Mouse (Mus musculus) spleen, postnatal 10 days (tissue): ENCODE measurements around the gene Mup15.
"Not testable (repeated sequence)": the region's sequence is repeated elsewhere in the genome, so short reads cannot be mapped to it uniquely, and the experiment has no call there.

Experiments
- DNase-seq, 2 experiments: peaks; one replicate each; pipeline ENCODE4 v3.0.0; 2021 to 2022; ENCODE audit warnings: low spot score in 2 of 2

The Mup15 gene

GRCm38 (mm10) chr4:61439643-61440042 lies at the start of gene Mup15:
Gene Mup15, minus strand, starts transcription at chr4:61439743.
- not testable (repeated sequence) for DNase-seq
